Mouse (Mus musculus): ENCODE results near the gene Gm20388.

Gm20388 gene

DNA sequence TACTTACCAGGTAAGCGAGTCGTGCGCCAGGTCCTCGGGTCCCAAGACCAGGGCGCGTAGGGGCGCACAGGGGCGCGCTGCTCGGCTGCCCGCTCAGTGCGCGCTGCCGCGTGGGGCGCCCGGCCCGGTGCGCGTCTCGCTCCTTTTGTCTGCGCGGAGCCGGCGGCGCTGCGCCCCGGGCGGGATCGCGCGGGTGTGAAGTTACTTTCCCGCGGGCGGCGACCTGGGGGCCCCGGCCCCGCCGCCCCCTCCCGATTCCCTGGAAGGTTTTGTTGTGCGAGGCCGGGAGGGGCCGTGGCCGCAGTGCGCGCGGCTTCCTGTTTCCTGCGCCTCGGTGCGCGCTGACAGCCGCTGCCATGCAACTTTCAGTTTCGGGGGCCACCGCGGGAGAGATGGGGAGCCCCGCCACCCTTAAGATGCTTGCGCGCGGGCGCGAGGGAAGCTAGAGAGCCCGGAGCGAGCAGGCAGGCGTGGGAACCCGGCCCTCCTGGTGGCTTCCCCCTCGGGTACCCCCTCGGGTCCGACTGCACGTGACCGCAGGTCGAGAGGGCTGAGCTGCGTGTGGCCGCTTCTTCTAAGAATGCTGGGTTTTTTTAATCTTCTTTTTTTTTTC lies 578.6 kb downstream of the Gm20388 start:
- peak; percentile 64 for DNase-seq (ENCODE audit: low read depth, low spot score)

DNA sequence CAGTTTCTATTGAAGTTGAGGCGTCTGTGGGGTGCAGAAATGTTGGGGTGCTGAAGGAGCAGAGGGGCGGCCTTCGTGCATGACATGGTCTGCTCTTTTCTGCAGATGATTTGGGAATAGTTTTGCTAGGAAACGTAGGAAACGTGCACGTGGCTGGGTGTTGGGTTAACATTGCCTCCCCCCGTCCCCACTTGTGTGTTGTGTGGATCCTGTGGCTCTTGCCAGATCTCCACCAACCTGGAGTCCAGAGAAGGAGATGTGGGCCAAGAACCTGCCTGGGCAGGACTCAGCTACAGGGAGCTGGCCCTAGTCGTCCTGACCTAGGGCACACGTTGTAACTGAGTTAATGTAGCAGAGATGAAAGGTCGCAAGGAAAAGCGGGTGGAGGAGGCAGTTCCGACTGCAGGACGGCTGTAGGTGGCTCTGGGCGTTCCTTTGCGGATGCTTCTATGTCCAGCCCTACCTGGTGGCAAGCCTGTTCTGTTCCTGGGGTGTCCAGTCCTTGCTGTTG lies 579.2 kb downstream of the Gm20388 start:
- peak; percentile 72 for DNase-seq (ENCODE audit: low read depth, low spot score)

GRCm38 (mm10) chr8:120490354-120491141 lies 579.9 kb downstream of the Gm20388 start:
- DNase-seq (ENCODE audit: low read depth, low spot score) = peak; percentile 57

GRCm38 (mm10) chr8:120491166-120491793 lies 580.6 kb downstream of the Gm20388 start:
- DNase-seq (ENCODE audit: low read depth, low spot score) = no peak

DNA sequence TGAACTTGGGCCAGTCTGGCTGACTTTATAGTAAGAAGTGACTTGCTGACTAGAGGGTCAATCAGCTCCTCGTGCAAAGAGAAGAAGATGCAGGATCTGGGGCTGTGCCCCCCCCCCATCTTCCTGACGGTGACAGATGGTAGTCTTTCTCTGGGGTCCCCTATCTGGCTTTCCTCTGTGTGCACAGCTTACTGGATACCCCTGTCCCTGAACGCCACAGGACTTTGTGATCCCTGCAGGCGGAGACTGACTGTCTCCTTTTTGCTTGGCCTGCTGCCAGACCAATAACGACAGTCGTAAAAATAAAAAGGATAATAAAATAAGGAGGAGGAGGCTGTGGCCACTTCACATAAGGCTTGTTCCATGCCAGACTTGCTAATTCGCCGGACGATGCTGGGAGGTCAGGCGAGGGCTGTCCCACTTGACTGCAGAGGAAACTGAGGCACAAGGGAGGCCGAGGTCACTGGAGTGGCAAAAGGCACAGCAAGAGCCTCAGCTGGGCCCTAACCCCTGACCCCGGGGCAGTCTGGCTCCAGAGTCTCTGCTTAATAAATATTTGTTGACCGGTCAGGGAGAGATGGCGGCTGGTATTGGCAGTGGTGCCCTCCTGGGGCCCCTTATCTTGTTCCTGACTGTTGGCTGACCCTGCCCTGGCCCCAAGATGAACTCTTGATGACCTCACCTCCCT lies 581.7 kb downstream of the Gm20388 start:
- DNase-seq (ENCODE audit: low read depth, low spot score) = no peak

DNA sequence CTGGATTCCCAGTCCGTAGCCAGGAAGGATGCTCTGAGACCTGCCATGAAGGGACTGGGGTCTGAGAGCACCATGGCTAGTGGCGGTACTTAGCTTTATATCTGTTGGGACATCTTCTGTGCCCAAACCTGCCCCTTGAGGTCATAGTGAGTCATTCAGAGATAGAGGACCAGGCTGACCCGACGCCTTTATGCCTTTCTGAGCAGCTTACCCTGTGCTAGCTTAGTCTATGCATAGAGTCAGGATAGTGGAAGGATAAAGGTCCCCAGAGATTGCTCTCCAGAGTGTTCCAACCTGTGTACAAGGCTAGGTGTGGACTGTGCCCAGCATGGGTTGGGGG lies 582.2 kb downstream of the Gm20388 start:
- no peak for DNase-seq (ENCODE audit: low read depth, low spot score)

GRCm38 (mm10) chr8:120493508-120494464 lies 583.1 kb downstream of the Gm20388 start:
- no peak for DNase-seq (ENCODE audit: low read depth, low spot score)

DNA sequence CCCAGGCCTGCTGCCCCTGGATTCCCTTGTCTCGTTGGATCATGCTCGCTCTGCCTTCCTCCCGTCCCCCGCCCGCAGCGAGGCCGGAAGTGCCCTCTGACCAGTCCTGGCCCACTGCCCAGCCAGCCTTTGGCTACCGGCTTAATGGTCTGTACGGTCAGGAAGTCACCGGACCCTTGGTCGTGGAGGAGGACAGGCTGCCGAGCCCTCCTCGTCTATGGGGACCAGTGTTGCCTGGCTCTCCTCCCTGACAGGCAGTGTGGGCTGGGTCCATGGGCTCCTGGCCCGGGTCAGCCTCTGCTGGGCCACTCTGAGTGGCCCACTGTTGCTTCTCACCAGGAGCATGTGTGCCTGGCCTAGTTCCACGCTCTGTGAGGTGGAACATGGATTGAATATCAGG lies 584.3 kb downstream of the Gm20388 start:
- DNase-seq (ENCODE audit: low read depth, low spot score) = peak; percentile 61

- no peak for DNase-seq (ENCODE audit: low read depth, low spot score)
These were observed 584.8 kb downstream of the Gm20388 start for GRCm38 (mm10) chr8:120495461-120495860.

DNA sequence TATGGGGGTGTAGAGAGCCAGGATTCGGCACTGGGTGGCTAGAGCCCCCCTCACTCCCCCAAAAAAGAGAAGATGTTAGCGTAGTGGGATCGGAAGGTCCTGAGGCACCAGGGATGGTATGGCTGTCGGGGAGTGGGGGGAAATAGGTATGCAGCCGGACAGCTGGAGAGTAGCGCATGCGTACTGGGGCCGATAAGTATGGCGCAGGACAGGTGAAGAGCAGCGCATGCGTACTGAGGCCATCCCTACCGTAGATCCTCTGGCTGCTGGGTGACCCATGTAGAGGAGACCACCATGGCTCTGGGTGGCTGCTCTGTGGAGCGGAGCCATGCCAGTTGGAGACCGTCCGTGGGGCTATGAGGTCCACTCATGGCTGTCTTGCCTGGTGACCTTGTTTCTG lies 585.8 kb downstream of the Gm20388 start:
- no peak for DNase-seq (ENCODE audit: low read depth, low spot score)

DNA sequence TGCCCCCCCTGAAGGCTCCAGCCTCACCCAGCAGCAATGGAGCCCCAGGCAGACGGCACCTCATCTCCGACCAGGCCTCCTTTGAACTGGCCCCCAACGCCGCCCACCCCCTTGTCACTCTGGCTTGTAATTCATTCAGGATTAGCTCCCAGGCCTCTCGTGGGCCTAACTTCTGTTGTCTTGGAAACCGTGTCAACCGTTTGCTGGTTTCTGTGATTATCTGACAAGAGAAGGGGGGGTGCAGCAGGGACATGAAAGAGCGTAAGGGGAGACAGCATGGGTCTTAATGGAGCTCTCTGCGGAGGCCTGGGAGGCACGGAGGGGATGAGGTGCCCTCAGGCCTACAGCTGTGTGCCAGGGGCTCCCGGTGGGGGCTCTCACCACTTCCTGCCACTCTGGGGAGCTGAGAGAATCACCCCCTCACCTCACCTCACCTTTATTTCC lies 586.9 kb downstream of the Gm20388 start:
- DNase-seq (ENCODE audit: low read depth, low spot score) = no peak

DNA sequence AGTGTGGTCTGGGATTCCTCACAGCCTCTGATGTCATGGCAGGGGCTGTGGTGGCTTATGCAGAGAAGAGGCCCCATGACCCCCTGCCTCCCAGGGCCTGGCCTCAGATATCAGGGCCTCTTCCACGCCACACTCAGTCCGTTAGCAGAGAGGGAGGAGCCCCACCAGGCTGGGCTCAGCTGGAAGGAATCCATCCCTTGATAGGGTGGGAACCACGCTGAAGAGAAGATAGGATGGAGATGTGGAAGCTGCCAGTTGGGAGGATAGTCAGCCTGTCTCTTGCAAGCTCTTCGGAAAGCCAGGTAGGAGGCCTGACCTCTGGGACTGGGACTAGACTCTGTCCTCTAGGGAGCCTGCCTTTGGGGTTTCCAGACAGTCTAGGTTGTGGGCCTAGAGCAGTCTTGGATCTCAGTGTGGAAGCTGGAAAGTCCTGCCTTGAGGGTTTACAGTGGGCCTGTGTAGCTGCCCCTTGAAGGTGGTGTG lies 587.7 kb downstream of the Gm20388 start:
- DNase-seq (ENCODE audit: low read depth, low spot score) = no peak

GRCm38 (mm10) chr8:120498926-120499605 lies 588.4 kb downstream of the Gm20388 start:
- DNase-seq (ENCODE audit: low read depth, low spot score) = peak; percentile 92

- no peak for DNase-seq (ENCODE audit: low read depth, low spot score)
These were observed 590.1 kb downstream of the Gm20388 start for GRCm38 (mm10) chr8:120500701-120501261.

- no peak for DNase-seq (ENCODE audit: low read depth, low spot score)
These were observed 590.8 kb downstream of the Gm20388 start for GRCm38 (mm10) chr8:120501426-120501825.

DNA sequence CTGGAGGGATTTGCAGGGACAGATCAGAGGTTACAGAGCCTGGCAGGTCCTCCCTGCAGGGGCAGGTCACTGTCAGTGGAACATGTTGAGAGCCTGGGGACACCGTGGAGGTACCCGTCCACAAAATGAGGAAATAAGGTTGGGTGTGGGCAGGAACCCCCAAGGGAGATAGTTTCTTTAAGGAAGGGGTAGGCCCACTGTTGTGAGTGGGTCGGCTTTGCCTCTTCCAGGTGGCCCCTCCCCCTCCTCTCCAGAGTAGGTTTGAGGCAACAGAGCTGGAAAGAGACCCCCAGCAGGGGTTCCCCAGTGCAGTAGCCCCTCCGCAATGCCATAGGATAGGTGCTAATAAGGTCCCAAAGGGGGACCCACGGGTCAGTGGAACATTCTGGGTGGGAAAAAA lies 591.8 kb downstream of the Gm20388 start:
- DNase-seq (ENCODE audit: low read depth, low spot score) = no peak

GRCm38 (mm10) chr8:120504251-120505081 lies 593.8 kb downstream of the Gm20388 start:
- DNase-seq (ENCODE audit: low read depth, low spot score) = peak; percentile 90

DNA sequence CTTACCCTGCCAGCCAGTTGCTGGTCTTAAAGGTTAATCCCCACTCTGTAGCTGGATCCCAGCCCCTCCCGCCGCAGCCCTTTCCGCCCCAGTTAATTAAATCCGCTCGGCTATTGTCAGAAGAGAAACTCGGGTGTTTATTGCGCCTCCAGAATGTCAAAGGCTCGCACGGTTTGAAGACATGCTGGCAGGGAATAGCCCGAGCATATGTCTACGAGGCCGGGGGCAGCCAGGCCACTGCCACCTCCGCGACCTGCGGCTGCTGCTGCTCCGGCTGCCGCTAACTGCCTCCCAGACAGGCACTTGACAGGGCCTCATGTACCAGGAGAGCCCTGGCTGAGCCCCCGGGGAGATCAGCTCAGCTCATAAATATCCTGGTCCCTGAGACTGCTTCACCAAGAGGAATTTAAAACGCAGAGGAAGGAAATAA lies 594.5 kb downstream of the Gm20388 start:
- peak; percentile 93 for DNase-seq (ENCODE audit: low read depth, low spot score)
